8 mouse cellular contexts compared by ENCODE assay signal in genomic region chr9:13587085-13587933, GRCm38 (mm10).
DNase-seq lines count a peak whose midpoint lies in the region; ATAC-seq and TF ChIP-seq lines count a peak whose summit lies in the region.

No protein-coding gene starts in this region.

- H3K4me3 ChIP-seq in bone marrow macrophage, adult 2 months (ENCODE audit: insufficient read depth, low read length), result peak overlapping the region; percentile 18; the same call in 1 of the 2 replicates
- H3K4me3 ChIP-seq in hindbrain, postnatal 0 days (ENCODE audit: low read length), result no peak overlapping the region

- TF ChIP-seq POLR2A in bone marrow macrophage, adult 2 months (IDR thresholded peaks at IDR 0.05; ENCODE audit: borderline replicate concordance, low read depth, low read length), result no peak

- no peak for TF ChIP-seq CTCF in bone marrow macrophage, adult 2 months (IDR thresholded peaks at IDR 0.05; ENCODE audit: low read depth, low read length)
- TF ChIP-seq CTCF in hindbrain, postnatal 0 days (IDR thresholded peaks at IDR 0.05; ENCODE audit: low read depth), result no peak

- H3K4me2 ChIP-seq in hindbrain, postnatal 0 days (ENCODE audit: low read depth, low read length), result no peak overlapping the region

- peak; percentile 27; the same call in 1 of the 2 replicates for ATAC-seq in hindbrain, postnatal 0 days

- H3K9ac ChIP-seq in hindbrain, postnatal 0 days (replicated peaks; ENCODE audit: low read length), result no peak overlapping the region

- no peaks in the 10 kb centered on the region for H3K27me3 ChIP-seq in hindbrain, postnatal 0 days (ENCODE audit: insufficient read depth, low read length)

- H3K27ac ChIP-seq in bone marrow macrophage, adult 2 months (ENCODE audit: insufficient read depth, low read depth, low read length), result peak overlapping the region; percentile 89
- peak overlapping the region; percentile 34; the same call in 1 of the 2 replicates for H3K27ac ChIP-seq in hindbrain, postnatal 0 days

- no peaks in the 10 kb centered on the region for H3K9me3 ChIP-seq in hindbrain, postnatal 0 days (ENCODE audit: low read length)

- peak; percentile 59 for DNase-seq in layer of hippocampus, adult 9-10 months (ENCODE audit: low spot score)
- no peak for DNase-seq in layer of hippocampus, postnatal 10 days (ENCODE audit: low spot score in 2 of 2)
- DNase-seq in hindbrain, postnatal 0 days (ENCODE audit: low spot score), result no peak
- DNase-seq in lung, adult 18-20 months, result peak; percentile 55 to 59
- DNase-seq in spleen, postnatal 36 days (ENCODE audit: low spot score in 2 of 2), result peak; percentile 71 to 77
- no peak for DNase-seq in urinary bladder, postnatal 36 days (ENCODE audit: low spot score in 2 of 2)
- DNase-seq in cerebellum, postnatal 25 days, result no peak

- H3K4me1 ChIP-seq in bone marrow macrophage, adult 2 months (ENCODE audit: control insufficient read depth, insufficient read depth, low read length), result peaks cover 30% of the 10 kb centered on the region
- peaks cover 5% of the 10 kb centered on the region; the same call in 1 of the 2 replicates for H3K4me1 ChIP-seq in hindbrain, postnatal 0 days (ENCODE audit: insufficient read depth, low read length)

- H3K36me3 ChIP-seq in hindbrain, postnatal 0 days (ENCODE audit: insufficient read depth, low read length), result no peaks in the 10 kb centered on the region

- WGBS in hindbrain, postnatal 0 days, result 49% methylated on average over 9 of the region's 9 CpGs

Comparison
In these comparisons a context has a peak if more than half of its experiments do, and no peak if none do; other contexts are left out.
1. DNase-seq: peak in layer of hippocampus, adult 9-10 months (single experiment), lung, adult 18-20 months (2 of 2) and spleen, postnatal 36 days (2 of 2); none in layer of hippocampus, postnatal 10 days (0 of 2), hindbrain, postnatal 0 days (single experiment), urinary bladder, postnatal 36 days (0 of 2) and cerebellum, postnatal 25 days (0 of 2).